Mouse (Mus musculus) lung, embryonic 16.5 days (tissue): ENCODE results near the gene Tnfrsf1b. TPM values are rescaled to one million over a fixed set of nuclear protein-coding genes. Genes with fewer than 3 reads are reported as not detected.

ENCODE experiments used
- ATAC-seq: fragments of 200-750 bp; cut with Nextera tagmentation; 2 replicates; pipeline ENCODE4 v1.8.0; 2017; ENCODE audit warnings: low read depth, mild to moderate bottlenecking, moderate library complexity
- H3K27ac ChIP-seq: fragments of 300-500 bp; sonication (generic); 2 replicates; pipeline ENCODE4 v1.5.1; 2014; ENCODE audit warnings: mild to moderate bottlenecking, control low read depth, low read length
- H3K27me3 ChIP-seq: fragments of 300-500 bp; sonication (generic); 2 replicates; pipeline ENCODE4 v1.6.1; 2014; ENCODE audit warnings: low read depth, low read length, mixed read lengths; ENCODE audit not compliant: control insufficient read depth, insufficient read depth
- H3K36me3 ChIP-seq: fragments of 300-500 bp; sonication (generic); 2 replicates; pipeline ENCODE4 v1.6.1; 2014; ENCODE audit warnings: low read length; ENCODE audit not compliant: control insufficient read depth, insufficient read depth
- H3K4me1 ChIP-seq: fragments of 300-500 bp; sonication (generic); replicated peaks from 2 replicates; pipeline ENCODE4 v1.6.1; 2014; ENCODE audit warnings: low read length, mixed read lengths; ENCODE audit not compliant: control insufficient read depth, insufficient read depth
- H3K4me2 ChIP-seq: fragments of 300-500 bp; sonication (generic); 2 replicates; pipeline ENCODE4 v1.6.1; 2014; ENCODE audit warnings: low read depth, low read length, control low read depth
- H3K4me3 ChIP-seq: fragments of 300-500 bp; sonication (generic); 2 replicates; pipeline ENCODE4 v1.5.1; 2014; ENCODE audit warnings: mild to moderate bottlenecking, low read length, control low read depth
- H3K9ac ChIP-seq: fragments of 300-500 bp; sonication (generic); 2 replicates; pipeline ENCODE4 v1.6.1; 2014; ENCODE audit warnings: low read length, control low read depth
- H3K9me3 ChIP-seq: fragments of 300-500 bp; sonication (generic); 2 replicates; pipeline ENCODE4 v1.6.1; 2016; ENCODE audit warnings: low read length; ENCODE audit not compliant: control insufficient read depth
- WGBS: fragments of 180-500 bp; shearing (Covaris S2); extraction: QIAGEN DNeasy Blood & Tissue Kit; methylation state at CpG from one replicate; pipeline ENCODE4 v1.1.7; 2014; 5-methylcytosine and 5-hydroxymethylcytosine counted together
- polyA plus RNA-seq: library from polyadenylated mRNA; unstranded; fragments of >200 nt; fragmentation: Nextera tagmentation; extraction: Ambion mirVana; gene quantifications from 2 replicates; pipeline ENCODE4 v1.2.1, GENCODE M21; 2015

Tnfrsf1b gene
- polyA plus RNA-seq, 1 experiment from 2014 or later: 5.3 TPM

- no peak overlapping the region for H3K27ac ChIP-seq
- no peaks in the 10 kb centered on the region for H3K36me3 ChIP-seq
- H3K27me3 ChIP-seq: peaks cover 25% of the 10 kb centered on the region
- H3K9me3 ChIP-seq: no peaks in the 10 kb centered on the region
- ATAC-seq: no peak
- H3K9ac ChIP-seq: no peak overlapping the region
- no peaks in the 10 kb centered on the region for H3K4me1 ChIP-seq
- H3K4me3 ChIP-seq: no peak overlapping the region
- H3K4me2 ChIP-seq: no peak overlapping the region
- WGBS: 55% methylated on average over 2 of the region's 2 CpGs
Observed at GRCm38 (mm10) chr4:145247556-145247955, 886 bp upstream of the Tnfrsf1b start.

DNA sequence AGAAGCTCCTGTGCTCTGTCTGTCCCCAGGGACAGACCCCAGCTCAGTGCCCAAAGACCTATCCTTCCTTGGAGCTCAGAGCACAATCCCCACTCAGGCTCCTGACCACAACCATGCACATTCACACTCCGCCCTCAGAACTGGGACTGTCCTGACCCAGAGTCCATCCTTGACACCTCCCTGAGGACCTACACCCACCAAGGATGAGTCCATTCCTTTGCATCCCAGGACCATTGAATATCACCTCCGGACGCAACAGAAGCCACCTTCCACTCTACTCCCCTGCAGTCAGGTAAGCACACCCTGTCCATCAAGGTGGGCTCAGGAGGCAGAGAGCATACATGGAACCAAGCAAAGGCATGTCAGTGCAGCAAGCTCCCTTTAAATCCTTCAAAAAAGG lies 1.1 kb downstream of the Tnfrsf1b start:
- Histone ChIP-seq H3K9me3 (no peaks in the 10 kb centered on the region), H3K4me3 (no peak overlapping the region), H3K36me3 (no peaks in the 10 kb centered on the region), H3K4me1 (no peaks in the 10 kb centered on the region), H3K27ac (no peak overlapping the region), H3K9ac (no peak overlapping the region), H3K4me2 (peak overlapping the region; percentile 89), H3K27me3 (peaks cover 25% of the 10 kb centered on the region)
- no peak for ATAC-seq
- 75% methylated on average over 3 of the region's 3 CpGs for WGBS

- Histone ChIP-seq H3K27ac (no peak overlapping the region), H3K4me2 (no peak overlapping the region), H3K27me3 (peaks cover 25% of the 10 kb centered on the region), H3K9ac (no peak overlapping the region), H3K36me3 (no peaks in the 10 kb centered on the region), H3K9me3 (no peaks in the 10 kb centered on the region), H3K4me1 (peaks cover 4% of the 10 kb centered on the region), H3K4me3 (no peak overlapping the region)
- no peak for ATAC-seq
- WGBS: 82% methylated on average over 2 of the region's 2 CpGs
Observed at GRCm38 (mm10) chr4:145244676-145245075, 2.0 kb downstream of the Tnfrsf1b start.

GRCm38 (mm10) chr4:145242719-145243350 lies 3.8 kb downstream of the Tnfrsf1b start:
- 45% methylated on average over 1 of the region's 1 CpGs for WGBS
- Histone ChIP-seq H3K4me1 (peaks cover 12% of the 10 kb centered on the region), H3K27ac (no peak overlapping the region), H3K9me3 (no peaks in the 10 kb centered on the region), H3K4me2 (no peak overlapping the region), H3K36me3 (no peaks in the 10 kb centered on the region), H3K27me3 (peaks cover 22% of the 10 kb centered on the region), H3K9ac (no peak overlapping the region), H3K4me3 (no peak overlapping the region)
- no peak for ATAC-seq

- WGBS: 67% methylated on average over 4 of the region's 4 CpGs
Observed at GRCm38 (mm10) chr4:145240723-145241231, 5.9 kb downstream of the Tnfrsf1b start.

DNA sequence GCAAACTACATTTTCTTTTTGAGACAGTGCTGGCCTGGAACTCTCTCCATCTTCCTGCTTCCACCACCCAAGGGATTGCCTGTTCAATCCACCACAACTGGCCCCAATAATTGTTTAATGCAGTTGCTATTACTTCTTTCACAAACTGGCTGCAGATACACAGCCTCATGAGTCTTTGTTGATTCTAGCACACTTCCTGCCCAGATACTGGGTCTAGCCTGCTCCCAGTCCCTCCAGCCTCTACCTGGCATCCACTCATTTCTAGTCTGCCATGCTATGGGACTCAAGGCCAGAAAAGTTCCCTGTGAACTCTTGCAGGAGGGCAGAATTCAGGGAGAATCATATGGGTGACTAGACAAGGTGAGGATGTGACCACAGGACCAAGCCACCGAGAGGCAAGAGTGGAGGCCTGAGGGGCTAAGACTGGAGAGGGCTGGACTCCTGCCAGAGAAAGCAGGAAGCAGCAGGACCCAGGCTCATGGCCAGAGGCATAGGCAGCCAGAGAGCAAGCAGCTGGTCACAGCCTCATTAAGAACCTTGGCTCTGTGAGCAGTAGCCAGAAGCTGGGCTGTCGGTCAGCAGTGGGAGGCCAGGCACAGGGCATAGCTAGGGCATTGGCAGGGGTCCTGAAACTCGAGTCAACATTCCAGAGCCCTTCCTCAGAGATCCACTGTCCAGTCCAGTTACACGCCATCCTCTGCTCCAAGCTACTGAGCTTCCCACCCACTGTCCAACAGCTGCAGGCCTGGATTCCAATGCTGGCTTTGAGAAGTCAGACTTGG lies 7.4 kb downstream of the Tnfrsf1b start:
- peaks cover 12% of the 10 kb centered on the region for H3K4me1 ChIP-seq

More at GRCm38 (mm10) chr4:145240723-145241231, 5.9 kb downstream of the Tnfrsf1b start:
- Histone ChIP-seq H3K4me2 (no peak overlapping the region), H3K27ac (no peak overlapping the region), H3K36me3 (no peaks in the 10 kb centered on the region), H3K27me3 (peaks cover 8% of the 10 kb centered on the region), H3K4me3 (no peak overlapping the region), H3K4me1 (peaks cover 12% of the 10 kb centered on the region), H3K9ac (no peak overlapping the region), H3K9me3 (no peaks in the 10 kb centered on the region)
- ATAC-seq: no peak

GRCm38 (mm10) chr4:145236027-145236426 lies 10.6 kb downstream of the Tnfrsf1b start:
- WGBS: 81% methylated on average over 7 of the region's 7 CpGs
- H3K9me3 ChIP-seq: no peaks in the 10 kb centered on the region
- peaks cover 12% of the 10 kb centered on the region for H3K4me1 ChIP-seq
- ATAC-seq: no peak
- H3K4me3 ChIP-seq: no peak overlapping the region
- H3K27ac ChIP-seq: no peak overlapping the region
- H3K9ac ChIP-seq: no peak overlapping the region
- H3K27me3 ChIP-seq: no peaks in the 10 kb centered on the region
- no peak overlapping the region for H3K4me2 ChIP-seq
- H3K36me3 ChIP-seq: no peaks in the 10 kb centered on the region

More for the DNA sequence above, 7.4 kb downstream of the Tnfrsf1b start:
- H3K9ac ChIP-seq: no peak overlapping the region
- H3K4me3 ChIP-seq: no peak overlapping the region
- peak; percentile 95 for ATAC-seq
- no peaks in the 10 kb centered on the region for H3K36me3 ChIP-seq
- 24% methylated on average over 4 of the region's 4 CpGs for WGBS
- no peaks in the 10 kb centered on the region for H3K9me3 ChIP-seq
- H3K27ac ChIP-seq: peak overlapping the region; percentile 85
- no peaks in the 10 kb centered on the region for H3K27me3 ChIP-seq
- H3K4me2 ChIP-seq: no peak overlapping the region

GRCm38 (mm10) chr4:145233487-145234228 lies 13.0 kb downstream of the Tnfrsf1b start:
- no peaks in the 10 kb centered on the region for H3K9me3 ChIP-seq
- 0 out of 2 replicates have a peak overlapping the region, but pooled peaks have one; percentile 34 for H3K27ac ChIP-seq
- no peak for ATAC-seq
- H3K27me3 ChIP-seq: no peaks in the 10 kb centered on the region
- H3K36me3 ChIP-seq: no peaks in the 10 kb centered on the region
- no peak overlapping the region for H3K9ac ChIP-seq
- 46% methylated on average over 3 of the region's 3 CpGs for WGBS
- H3K4me3 ChIP-seq: no peak overlapping the region
- H3K4me1 ChIP-seq: 0 out of 2 replicates have a peak, but pooled peaks cover 3% of the 10 kb centered on the region
- no peak overlapping the region for H3K4me2 ChIP-seq

GRCm38 (mm10) chr4:145231732-145232131 lies 14.9 kb downstream of the Tnfrsf1b start:
- Histone ChIP-seq H3K9me3 (no peaks in the 10 kb centered on the region), H3K4me1 (0 out of 2 replicates have a peak, but pooled peaks cover 3% of the 10 kb centered on the region), H3K27ac (no peak overlapping the region), H3K27me3 (no peaks in the 10 kb centered on the region), H3K9ac (no peak overlapping the region), H3K4me2 (no peak overlapping the region), H3K4me3 (no peak overlapping the region), H3K36me3 (no peaks in the 10 kb centered on the region)
- 87% methylated on average over 5 of the region's 5 CpGs for WGBS
- no peak for ATAC-seq
